Comparison of ENCODE assay signal across 16 mouse cellular contexts in the genomic region with DNA sequence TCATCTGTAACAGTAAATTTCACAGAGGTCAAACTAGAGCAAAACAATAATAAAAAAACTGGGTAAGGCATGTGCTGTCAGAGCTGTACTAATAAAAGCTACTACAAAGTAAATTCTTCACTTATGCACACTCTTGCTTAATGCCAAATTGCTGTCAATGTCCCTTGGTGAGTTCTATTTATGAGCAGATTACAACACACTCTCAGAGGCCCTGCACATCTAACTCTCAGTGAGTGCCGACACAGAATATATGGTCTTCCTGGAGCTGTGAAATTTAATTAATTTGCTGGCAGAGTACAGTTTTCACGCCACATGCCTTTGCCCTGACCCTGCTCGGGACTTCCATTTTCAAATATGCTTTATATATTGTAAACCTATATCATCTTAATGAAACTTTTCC.
DNase-seq lines count a peak whose midpoint lies in the region; ATAC-seq and TF ChIP-seq lines count a peak whose summit lies in the region.
"Had no signal": no experiment of that assay in that cellular context is flagged by ENCODE, and none has a peak within 500 bp of the region (broad histone marks: within the 10 kb centered on the region; RNA-seq: fewer than 3 reads in every experiment).

No protein-coding gene starts in this region.

- H3K4me2 ChIP-seq in hindbrain, postnatal 0 days (ENCODE audit: low read depth, low read length), result no peak overlapping the region
- H3K4me2 ChIP-seq in hindbrain, embryonic 11.5 days (replicated peaks; ENCODE audit: low read depth, low read length), result no peak overlapping the region
- H3K4me2 ChIP-seq: limb, embryonic 12.5 days had no signal

- H3K4me3 ChIP-seq in hindbrain, postnatal 0 days (ENCODE audit: low read length), result no peak overlapping the region
- H3K4me3 ChIP-seq in hindbrain, embryonic 11.5 days (ENCODE audit: low read depth, low read length), result no peak overlapping the region
- H3K4me3 ChIP-seq: limb, embryonic 12.5 days had no signal

- intact Hi-C loops in heart, postnatal 10 days (cut with DNase I), result no loop called here
- intact Hi-C loops in left cerebral cortex, postnatal 4 days (cut with DNase I), result no loop called here

- H3K27ac ChIP-seq in hindbrain, postnatal 0 days, result no peak overlapping the region
- no peak overlapping the region for H3K27ac ChIP-seq in hindbrain, embryonic 11.5 days (ENCODE audit: low read depth, low read length)
- H3K27ac ChIP-seq: limb, embryonic 12.5 days had no signal

- H3K36me3 ChIP-seq in hindbrain, postnatal 0 days (ENCODE audit: insufficient read depth, low read length), result no peaks in the 10 kb centered on the region
- no peaks in the 10 kb centered on the region for H3K36me3 ChIP-seq in hindbrain, embryonic 11.5 days (ENCODE audit: control insufficient read depth, insufficient read depth, low read length)
- H3K36me3 ChIP-seq: limb, embryonic 12.5 days had no signal

- peak; percentile 2 for DNase-seq in adrenal gland, postnatal 10 days
- DNase-seq in adrenal gland, postnatal 25 days, result no peak
- DNase-seq in hindbrain, postnatal 0 days (ENCODE audit: low spot score), result peak; percentile 27
- DNase-seq in hindbrain, embryonic 11.5 days (ENCODE audit: low spot score), result no peak
- DNase-seq in 3T3-L1 (ENCODE audit: low read depth, low spot score), result peak; percentile 47
- peak; percentile 44 to 51 for DNase-seq in heart, postnatal 10 days
- DNase-seq in urinary bladder, postnatal 36 days (ENCODE audit: low spot score in 2 of 2), result no peak
- no peak for DNase-seq in left cerebral cortex, postnatal 4 days
- DNase-seq: cerebellum, adult 2 months; gastrocnemius, postnatal 25 days; kidney, postnatal 25 days; liver, postnatal 0 days; right cerebral cortex, postnatal 4 days had no signal

- no peak; the same call in 1 of the 2 replicates for ATAC-seq in hindbrain, postnatal 0 days
- ATAC-seq in hindbrain, embryonic 11.5 days (ENCODE audit: low FRiP score), result no peak
- ATAC-seq: intestine, postnatal 0 days; liver, postnatal 0 days; Patski had no signal

- 33% methylated on average over 3 of the region's 3 CpGs for WGBS in hindbrain, postnatal 0 days
- WGBS in hindbrain, embryonic 11.5 days, result 72% methylated on average over 3 of the region's 3 CpGs

- no peaks in the 10 kb centered on the region for H3K4me1 ChIP-seq in hindbrain, postnatal 0 days (ENCODE audit: insufficient read depth, low read length)
- no peaks in the 10 kb centered on the region for H3K4me1 ChIP-seq in hindbrain, embryonic 11.5 days (replicated peaks; ENCODE audit: control insufficient read depth, insufficient read depth, low read length)
- H3K4me1 ChIP-seq: limb, embryonic 12.5 days had no signal

- no peak for TF ChIP-seq CTCF in hindbrain, postnatal 0 days (IDR thresholded peaks at IDR 0.05; ENCODE audit: low read depth)

- no peaks in the 10 kb centered on the region for H3K27me3 ChIP-seq in hindbrain, postnatal 0 days (ENCODE audit: insufficient read depth, low read length)
- no peaks in the 10 kb centered on the region for H3K27me3 ChIP-seq in hindbrain, embryonic 11.5 days (ENCODE audit: control insufficient read depth, insufficient read depth, low read length)
- H3K27me3 ChIP-seq: limb, embryonic 12.5 days; Patski had no signal

- no peaks in the 10 kb centered on the region for H3K9me3 ChIP-seq in hindbrain, postnatal 0 days (ENCODE audit: low read length)
- no peaks in the 10 kb centered on the region for H3K9me3 ChIP-seq in hindbrain, embryonic 11.5 days (ENCODE audit: control insufficient read depth, low read length)
- H3K9me3 ChIP-seq: limb, embryonic 12.5 days had no signal

- H3K9ac ChIP-seq in hindbrain, postnatal 0 days (replicated peaks; ENCODE audit: low read length), result no peak overlapping the region
- no peak overlapping the region for H3K9ac ChIP-seq in hindbrain, embryonic 11.5 days (ENCODE audit: low read depth, low read length)
- H3K9ac ChIP-seq: limb, embryonic 12.5 days; liver, postnatal 0 days had no signal

Comparison
In these comparisons a context has a peak if more than half of its experiments do, and no peak if none do; other contexts are left out.
1. DNase-seq: peak in adrenal gland, postnatal 10 days (single experiment), hindbrain, postnatal 0 days (single experiment), 3T3-L1 (single experiment) and heart, postnatal 10 days (2 of 2); none in adrenal gland, postnatal 25 days (single experiment), hindbrain, embryonic 11.5 days (single experiment), urinary bladder, postnatal 36 days (0 of 2) and left cerebral cortex, postnatal 4 days (single experiment).